In genomic region chr5:138996322-138997073, GRCm38 (mm10) we compare ENCODE assay signal across 8 mouse cellular contexts. TPM values are rescaled to one million over a fixed set of nuclear protein-coding genes. Genes with fewer than 3 reads are reported as not detected.
DNase-seq lines count a peak whose midpoint lies in the region; ATAC-seq and TF ChIP-seq lines count a peak whose summit lies in the region.

No protein-coding gene starts in this region.

- H3K36me3 ChIP-seq in neural tube, embryonic 11.5 days (ENCODE audit: control insufficient read depth, insufficient read depth, low read length): no peaks in the 10 kb centered on the region
- no peaks in the 10 kb centered on the region for H3K36me3 ChIP-seq in kidney, postnatal 0 days (ENCODE audit: insufficient read depth, low read length)
- no peaks in the 10 kb centered on the region for H3K36me3 ChIP-seq in stomach, postnatal 0 days (ENCODE audit: control insufficient read depth, insufficient read depth, low read length)

- H3K4me3 ChIP-seq in neural tube, embryonic 11.5 days (ENCODE audit: low read depth, low read length): peak overlapping the region; percentile 73
- peak overlapping the region; percentile 74 for H3K4me3 ChIP-seq in kidney, postnatal 0 days (replicated peaks; ENCODE audit: low read depth, low read length)
- peak overlapping the region; percentile 73 for H3K4me3 ChIP-seq in stomach, postnatal 0 days (ENCODE audit: low read depth, low read length)

- H3K9me3 ChIP-seq in neural tube, embryonic 11.5 days (ENCODE audit: control insufficient read depth, low read length): no peaks in the 10 kb centered on the region
- no peaks in the 10 kb centered on the region for H3K9me3 ChIP-seq in kidney, postnatal 0 days (replicated peaks; ENCODE audit: low read length)
- no peaks in the 10 kb centered on the region for H3K9me3 ChIP-seq in stomach, postnatal 0 days (ENCODE audit: control insufficient read depth, low read length)

- no peak for ATAC-seq in neural tube, embryonic 11.5 days (ENCODE audit: insufficient read depth, low FRiP score, low TSS enrichment)
- ATAC-seq in kidney, postnatal 0 days (replicated peaks; ENCODE audit: low FRiP score, low read depth): no peak; the same call in 1 of the 2 replicates
- ATAC-seq in stomach, postnatal 0 days (ENCODE audit: low FRiP score, low TSS enrichment): peak; percentile 8; the same call in 1 of the 2 replicates

- no peak overlapping the region for H3K27ac ChIP-seq in neural tube, embryonic 11.5 days (ENCODE audit: low read depth, low read length)
- peak overlapping the region; percentile 97 for H3K27ac ChIP-seq in kidney, postnatal 0 days
- H3K27ac ChIP-seq in stomach, postnatal 0 days (replicated peaks): peak overlapping the region; percentile 99

- peak; percentile 55; the same call in 1 of the 2 replicates for TF ChIP-seq CTCF in kidney, postnatal 0 days (IDR thresholded peaks at IDR 0.05; ENCODE audit: low read depth)
- peak; percentile 69 for TF ChIP-seq CTCF in stomach, postnatal 0 days (IDR thresholded peaks at IDR 0.05; ENCODE audit: low read depth)

- H3K27me3 ChIP-seq in neural tube, embryonic 11.5 days (ENCODE audit: control insufficient read depth, insufficient read depth, low read length): peaks cover 75% of the 10 kb centered on the region
- 0 out of 2 replicates have a peak, but pooled peaks cover 18% of the 10 kb centered on the region for H3K27me3 ChIP-seq in kidney, postnatal 0 days (ENCODE audit: insufficient read depth, low read length)
- H3K27me3 ChIP-seq in stomach, postnatal 0 days (ENCODE audit: control insufficient read depth, insufficient read depth, low read length): peaks cover 6% of the 10 kb centered on the region; the same call in 1 of the 2 replicates

- H3K4me1 ChIP-seq in neural tube, embryonic 11.5 days (ENCODE audit: control insufficient read depth, insufficient read depth, low read length): peaks cover 48% of the 10 kb centered on the region
- H3K4me1 ChIP-seq in kidney, postnatal 0 days (replicated peaks; ENCODE audit: insufficient read depth, low read length): peaks cover 22% of the 10 kb centered on the region
- H3K4me1 ChIP-seq in stomach, postnatal 0 days (replicated peaks; ENCODE audit: control insufficient read depth, insufficient read depth): peaks cover 18% of the 10 kb centered on the region; the same call in 1 of the 2 replicates

- no peak overlapping the region; the same call in 1 of the 2 replicates for H3K9ac ChIP-seq in neural tube, embryonic 11.5 days (ENCODE audit: low read length)
- H3K9ac ChIP-seq in kidney, postnatal 0 days (ENCODE audit: low read depth, low read length): peak overlapping the region; percentile 91
- peak overlapping the region; percentile 90; the same call in 1 of the 2 replicates for H3K9ac ChIP-seq in stomach, postnatal 0 days (ENCODE audit: low read length)

- H3K4me2 ChIP-seq in neural tube, embryonic 11.5 days (ENCODE audit: low read depth): peak overlapping the region; percentile 95
- peak overlapping the region; percentile 94 for H3K4me2 ChIP-seq in kidney, postnatal 0 days (ENCODE audit: low read length)
- H3K4me2 ChIP-seq in stomach, postnatal 0 days (replicated peaks; ENCODE audit: low read depth): peak overlapping the region; percentile 90

- 2% methylated on average over 24 of the region's 24 CpGs for WGBS in neural tube, embryonic 11.5 days
- 12% methylated on average over 24 of the region's 24 CpGs for WGBS in kidney, postnatal 0 days
- 29% methylated on average over 24 of the region's 24 CpGs for WGBS in stomach, postnatal 0 days

- peak; percentile 65 for DNase-seq in neural tube, embryonic 11.5 days (ENCODE audit: low spot score)
- DNase-seq in neural tube, embryonic 10.5 days (ENCODE audit: extremely low spot score, low spot score): no peak
- DNase-seq in cerebellum, adult 8-10 months: peak; percentile 60
- peak; percentile 52 to 56 for DNase-seq in frontal cortex, postnatal 10 days (ENCODE audit: low spot score in 2 of 2)
- DNase-seq in kidney, postnatal 0 days (ENCODE audit: low spot score): peak; percentile 65
- DNase-seq in lung, postnatal 4 days: peak; percentile 34 to 61
- DNase-seq in stomach, postnatal 0 days (ENCODE audit: low spot score): no peak
- DNase-seq in urinary bladder, postnatal 4 days (ENCODE audit: low spot score in 2 of 2): no peak

- no peak for TF ChIP-seq EP300 in stomach, postnatal 0 days (optimal IDR thresholded peaks at IDR 0.05)

RNA-seq across cellular contexts. Expression of gene Pdgfa, which starts 0.7 kb away (rescaled TPM):
- polyA plus RNA-seq in neural tube, embryonic 11.5 days (2014; fragmentation: Nextera tagmentation; extraction: Ambion mirVana): 16.1 TPM in 2 replicates
- 75.2 and 77.7 TPM in 2 replicates for polyA plus RNA-seq in kidney, postnatal 0 days (2015; fragmentation: Nextera tagmentation; extraction: Ambion mirVana)
- polyA plus RNA-seq in stomach, postnatal 0 days (2015; fragmentation: Nextera tagmentation; extraction: Ambion mirVana): 56.5 and 60.4 TPM in 2 replicates

Comparison
In these comparisons a context has a peak if more than half of its experiments do, and no peak if none do; other contexts are left out.
1. DNase-seq: peak in neural tube, embryonic 11.5 days (single experiment), cerebellum, adult 8-10 months (single experiment), frontal cortex, postnatal 10 days (2 of 2), kidney, postnatal 0 days (single experiment) and lung, postnatal 4 days (2 of 2); none in neural tube, embryonic 10.5 days (single experiment), stomach, postnatal 0 days (single experiment) and urinary bladder, postnatal 4 days (0 of 2).
2. Peak in every context shown above with its lines, with median percentiles within 50 percentile points of each other: H3K4me2 ChIP-seq and H3K4me3 ChIP-seq.